Mouse (Mus musculus) lung, embryonic 15.5 days (tissue): ENCODE measurements around the gene 4931428L18Rik. TPM values are rescaled to one million over a fixed set of nuclear protein-coding genes. Genes with fewer than 3 reads are reported as not detected.

Experiments used
- ATAC-seq: fragments of 200-750 bp; cut with Nextera tagmentation; 2 replicates; pipeline ENCODE4 v1.8.0; 2017; ENCODE audit warnings: moderate number of reproducible peaks, borderline replicate concordance; ENCODE audit not compliant: low FRiP score, low TSS enrichment; ENCODE audit errors: extremely low read depth
- H3K27ac ChIP-seq: fragments of 300-500 bp; sonication (generic); 2 replicates; pipeline ENCODE4 v1.5.1; 2015; ENCODE audit warnings: moderate library complexity, mild to moderate bottlenecking, inconsistent platforms
- H3K27me3 ChIP-seq: fragments of 300-500 bp; sonication (generic); 2 replicates; pipeline ENCODE4 v1.6.1; 2015; ENCODE audit warnings: inconsistent platforms
- H3K36me3 ChIP-seq: fragments of 300-500 bp; sonication (generic); 2 replicates; pipeline ENCODE4 v1.6.1; 2015; ENCODE audit warnings: inconsistent platforms
- H3K4me1 ChIP-seq: fragments of 300-500 bp; sonication (generic); 2 replicates; pipeline ENCODE4 v1.6.1; 2015; ENCODE audit warnings: inconsistent platforms
- H3K4me2 ChIP-seq: fragments of 300-500 bp; sonication (generic); 2 replicates; pipeline ENCODE4 v1.6.1; 2015; ENCODE audit warnings: inconsistent platforms, mild to moderate bottlenecking, moderate library complexity
- H3K4me3 ChIP-seq: fragments of 300-500 bp; sonication (generic); 2 replicates; pipeline ENCODE4 v1.5.1; 2015; ENCODE audit warnings: mild to moderate bottlenecking, inconsistent platforms
- H3K9ac ChIP-seq: fragments of 300-500 bp; sonication (generic); 2 replicates; pipeline ENCODE4 v1.6.1; 2015; ENCODE audit warnings: inconsistent platforms
- H3K9me3 ChIP-seq: fragments of 300-500 bp; sonication (generic); 2 replicates; pipeline ENCODE4 v1.6.1; 2016; ENCODE audit warnings: inconsistent platforms
- WGBS: fragments of 180-500 bp; shearing (Covaris S2); methylation state at CpG from one replicate; pipeline ENCODE4 v1.1.7; 2015; 5-methylcytosine and 5-hydroxymethylcytosine counted together
- polyA plus RNA-seq: library from polyadenylated mRNA; unstranded; fragments of >200 nt; fragmentation: Nextera tagmentation; extraction: Ambion mirVana; gene quantifications from 2 replicates; pipeline ENCODE4 v1.2.1, GENCODE M21; 2015

Gene 4931428L18Rik
- polyA plus RNA-seq, 1 experiment from 2014 or later: not detected

- no peak for ATAC-seq
- Histone ChIP-seq H3K27me3 (no peaks in the 10 kb centered on the region), H3K36me3 (no peaks in the 10 kb centered on the region), H3K4me2 (no peak overlapping the region), H3K9ac (no peak overlapping the region), H3K9me3 (no peaks in the 10 kb centered on the region), H3K4me1 (no peaks in the 10 kb centered on the region), H3K4me3 (no peak overlapping the region), H3K27ac (no peak overlapping the region)
- WGBS: 76% methylated on average over 10 of the region's 10 CpGs
Observed at GRCm38 (mm10) chr1:31190237-31190866, 32.1 kb downstream of the 4931428L18Rik start.

- H3K4me1 ChIP-seq: no peaks in the 10 kb centered on the region
- no peaks in the 10 kb centered on the region for H3K9me3 ChIP-seq
- no peak overlapping the region for H3K4me3 ChIP-seq
- H3K9ac ChIP-seq: no peak overlapping the region
- no peak for ATAC-seq
- no peaks in the 10 kb centered on the region for H3K27me3 ChIP-seq
- no peak overlapping the region for H3K27ac ChIP-seq
- no peaks in the 10 kb centered on the region for H3K36me3 ChIP-seq
- 52% methylated on average over 1 of the region's 1 CpGs for WGBS
- H3K4me2 ChIP-seq: no peak overlapping the region
Observed at GRCm38 (mm10) chr1:31178264-31178663, 44.2 kb downstream of the 4931428L18Rik start.

GRCm38 (mm10) chr1:31176101-31176500 lies 46.4 kb downstream of the 4931428L18Rik start, which contains the start of gene Lgsn:
Gene Lgsn, plus strand, starts transcription at chr1:31176401.
- Histone ChIP-seq H3K9ac (no peak within 1 kb of the TSS), H3K4me1 (no peaks in the 10 kb centered on the region), H3K27me3 (no peaks in the 10 kb centered on the region), H3K36me3 (no peaks in the 10 kb centered on the region), H3K27ac (no peak within 1 kb of the TSS), H3K4me3 (no peak within 1 kb of the TSS), H3K4me2 (no peak within 1 kb of the TSS), H3K9me3 (no peaks in the 10 kb centered on the region)
- no peak for ATAC-seq
- WGBS: 80% methylated on average over 5 of the region's 5 CpGs

- H3K27ac ChIP-seq: no peak overlapping the region
- 53% methylated on average over 3 of the region's 3 CpGs for WGBS
- H3K4me3 ChIP-seq: no peak overlapping the region
- no peaks in the 10 kb centered on the region for H3K9me3 ChIP-seq
- H3K27me3 ChIP-seq: no peaks in the 10 kb centered on the region
- H3K4me1 ChIP-seq: no peaks in the 10 kb centered on the region
- no peak for ATAC-seq
- H3K4me2 ChIP-seq: no peak overlapping the region
- H3K9ac ChIP-seq: no peak overlapping the region
- H3K36me3 ChIP-seq: no peaks in the 10 kb centered on the region
Observed at GRCm38 (mm10) chr1:31175401-31175800, 47.1 kb downstream of the 4931428L18Rik start.

GRCm38 (mm10) chr1:31165326-31166121 lies 57.0 kb downstream of the 4931428L18Rik start:
- H3K9ac ChIP-seq: no peak overlapping the region
- no peaks in the 10 kb centered on the region for H3K36me3 ChIP-seq
- H3K27me3 ChIP-seq: no peaks in the 10 kb centered on the region
- no peak overlapping the region for H3K27ac ChIP-seq
- no peak overlapping the region for H3K4me3 ChIP-seq
- no peaks in the 10 kb centered on the region for H3K9me3 ChIP-seq
- 74% methylated on average over 7 of the region's 7 CpGs for WGBS
- H3K4me2 ChIP-seq: no peak overlapping the region
- no peak for ATAC-seq
- no peaks in the 10 kb centered on the region for H3K4me1 ChIP-seq

GRCm38 (mm10) chr1:31164527-31165189 lies 57.8 kb downstream of the 4931428L18Rik start:
- Histone ChIP-seq H3K27ac (no peak overlapping the region), H3K9me3 (no peaks in the 10 kb centered on the region), H3K27me3 (no peaks in the 10 kb centered on the region), H3K4me2 (no peak overlapping the region), H3K36me3 (no peaks in the 10 kb centered on the region), H3K4me3 (no peak overlapping the region), H3K9ac (no peak overlapping the region), H3K4me1 (no peaks in the 10 kb centered on the region)
- 35% methylated on average over 18 of the region's 18 CpGs for WGBS
- no peak for ATAC-seq

GRCm38 (mm10) chr1:31156884-31157283 lies 65.6 kb downstream of the 4931428L18Rik start:
- no peaks in the 10 kb centered on the region for H3K4me1 ChIP-seq
- H3K4me3 ChIP-seq: no peak overlapping the region
- no peak overlapping the region for H3K9ac ChIP-seq
- H3K36me3 ChIP-seq: no peaks in the 10 kb centered on the region
- H3K27me3 ChIP-seq: no peaks in the 10 kb centered on the region
- WGBS: 54% methylated on average over 2 of the region's 2 CpGs
- no peak overlapping the region for H3K27ac ChIP-seq
- no peak overlapping the region for H3K4me2 ChIP-seq
- H3K9me3 ChIP-seq: no peaks in the 10 kb centered on the region
- ATAC-seq: no peak

GRCm38 (mm10) chr1:31156185-31156584 lies 66.3 kb downstream of the 4931428L18Rik start:
- ATAC-seq: no peak
- Histone ChIP-seq H3K27me3 (no peaks in the 10 kb centered on the region), H3K4me2 (no peak overlapping the region), H3K4me3 (no peak overlapping the region), H3K9ac (no peak overlapping the region), H3K36me3 (no peaks in the 10 kb centered on the region), H3K9me3 (no peaks in the 10 kb centered on the region), H3K4me1 (no peaks in the 10 kb centered on the region), H3K27ac (no peak overlapping the region)
- 37% methylated on average over 2 of the region's 2 CpGs for WGBS

- Histone ChIP-seq H3K36me3 (no peaks in the 10 kb centered on the region), H3K4me1 (peaks cover 16% of the 10 kb centered on the region), H3K9me3 (no peaks in the 10 kb centered on the region), H3K9ac (no peak overlapping the region), H3K27me3 (no peaks in the 10 kb centered on the region), H3K4me3 (no peak overlapping the region), H3K27ac (no peak overlapping the region), H3K4me2 (no peak overlapping the region)
- no peak for ATAC-seq
- WGBS: 7% methylated on average over 7 of the region's 7 CpGs
Observed at GRCm38 (mm10) chr1:31153793-31154349, 68.6 kb downstream of the 4931428L18Rik start.

- 0 out of 2 replicates have a peak, but pooled peaks have one; percentile 31 for ATAC-seq
- Histone ChIP-seq H3K27ac (no peak overlapping the region), H3K4me1 (peaks cover 16% of the 10 kb centered on the region), H3K4me3 (no peak overlapping the region), H3K4me2 (no peak overlapping the region), H3K36me3 (no peaks in the 10 kb centered on the region), H3K9ac (no peak overlapping the region), H3K9me3 (no peaks in the 10 kb centered on the region), H3K27me3 (no peaks in the 10 kb centered on the region)
- 40% methylated on average over 2 of the region's 2 CpGs for WGBS
Observed at GRCm38 (mm10) chr1:31152799-31153426, 69.6 kb downstream of the 4931428L18Rik start.

- no peaks in the 10 kb centered on the region for H3K36me3 ChIP-seq
- ATAC-seq: no peak
- no peak overlapping the region for H3K4me2 ChIP-seq
- no peaks in the 10 kb centered on the region for H3K9me3 ChIP-seq
- H3K4me1 ChIP-seq: peaks cover 16% of the 10 kb centered on the region
- no peaks in the 10 kb centered on the region for H3K27me3 ChIP-seq
- WGBS: 44% methylated on average over 3 of the region's 3 CpGs
- no peak overlapping the region for H3K4me3 ChIP-seq
- H3K9ac ChIP-seq: no peak overlapping the region
- H3K27ac ChIP-seq: peak overlapping the region; percentile 47
Observed at GRCm38 (mm10) chr1:31150546-31150945, 71.9 kb downstream of the 4931428L18Rik start.
